Mouse (Mus musculus): Measurements from ENCODE around the gene Iqcf1. TPM values are rescaled to one million over a fixed set of nuclear protein-coding genes. Genes with fewer than 3 reads are reported as not detected.
A peak's percentile ranks its signal among the peaks of the same experiment; 100 is the strongest.

The Iqcf1 gene
- polyA plus RNA-seq, 1 experiment from 2014 or later = not detected

GRCm38 (mm10) chr9:106469317-106469716, 30.4 kb upstream of the Iqcf1 start:
- Histone ChIP-seq H3K9me3 (ENCODE audit: control insufficient read depth) (no peaks in the 10 kb centered on the region), H3K4me2 (replicated peaks; ENCODE audit: low read depth) (no peak overlapping the region), H3K27me3 (replicated peaks; ENCODE audit: control insufficient read depth, insufficient read depth, low read length) (peaks cover 19% of the 10 kb centered on the region; the same call in 1 of the 2 replicates), H3K4me1 (replicated peaks; ENCODE audit: control insufficient read depth, insufficient read depth, low read length) (no peaks in the 10 kb centered on the region; the same call in 1 of the 2 replicates), H3K27ac (ENCODE audit: low read depth, low read length) (no peak overlapping the region), H3K36me3 (ENCODE audit: control insufficient read depth, insufficient read depth) (no peaks in the 10 kb centered on the region; the same call in 1 of the 2 replicates), H3K9ac (ENCODE audit: low read depth, low read length) (no peak overlapping the region), H3K4me3 (ENCODE audit: low read depth, low read length) (no peak overlapping the region)
- ATAC-seq = no peak
- 0 out of 2 replicates have a peak, but pooled peaks have one; percentile 16 for TF ChIP-seq CTCF (IDR thresholded peaks at IDR 0.05; ENCODE audit: low read depth)
- 62% methylated on average over 6 of the region's 6 CpGs for WGBS

DNA sequence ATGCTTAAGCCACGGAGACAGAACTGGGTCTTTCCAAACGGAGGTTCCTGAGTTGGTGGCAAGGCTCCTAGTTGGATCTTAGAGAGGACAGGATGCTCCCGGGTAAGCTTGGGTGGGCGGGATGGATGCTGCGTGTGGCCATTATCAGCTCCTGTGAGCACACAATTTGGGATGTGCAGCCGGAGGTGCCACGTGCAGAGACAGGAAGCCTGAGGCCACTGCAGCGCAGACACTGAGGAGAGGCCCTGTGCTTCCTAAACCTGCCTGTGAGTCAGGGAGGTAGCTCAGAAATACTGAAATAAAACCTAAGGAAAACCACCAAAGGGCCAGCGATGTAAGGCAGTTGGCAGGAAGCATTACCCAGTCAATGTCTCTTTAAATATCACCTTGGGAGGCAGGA, 30.0 kb upstream of the Iqcf1 start:
- TF ChIP-seq CTCF (IDR thresholded peaks at IDR 0.05; ENCODE audit: low read depth) = no peak
- no peak overlapping the region for H3K9ac ChIP-seq (ENCODE audit: low read depth, low read length)
- no peak for ATAC-seq
- 77% methylated on average over 9 of the region's 9 CpGs for WGBS
- H3K9me3 ChIP-seq (ENCODE audit: control insufficient read depth) = no peaks in the 10 kb centered on the region
- H3K4me2 ChIP-seq (replicated peaks; ENCODE audit: low read depth) = no peak overlapping the region
- H3K27me3 ChIP-seq (replicated peaks; ENCODE audit: control insufficient read depth, insufficient read depth, low read length) = peaks cover 14% of the 10 kb centered on the region; the same call in 1 of the 2 replicates
- H3K4me3 ChIP-seq (ENCODE audit: low read depth, low read length) = no peak overlapping the region
- no peaks in the 10 kb centered on the region; the same call in 1 of the 2 replicates for H3K36me3 ChIP-seq (ENCODE audit: control insufficient read depth, insufficient read depth)
- H3K4me1 ChIP-seq (replicated peaks; ENCODE audit: control insufficient read depth, insufficient read depth, low read length) = no peaks in the 10 kb centered on the region; the same call in 1 of the 2 replicates
- H3K27ac ChIP-seq (ENCODE audit: low read depth, low read length) = no peak overlapping the region

DNA sequence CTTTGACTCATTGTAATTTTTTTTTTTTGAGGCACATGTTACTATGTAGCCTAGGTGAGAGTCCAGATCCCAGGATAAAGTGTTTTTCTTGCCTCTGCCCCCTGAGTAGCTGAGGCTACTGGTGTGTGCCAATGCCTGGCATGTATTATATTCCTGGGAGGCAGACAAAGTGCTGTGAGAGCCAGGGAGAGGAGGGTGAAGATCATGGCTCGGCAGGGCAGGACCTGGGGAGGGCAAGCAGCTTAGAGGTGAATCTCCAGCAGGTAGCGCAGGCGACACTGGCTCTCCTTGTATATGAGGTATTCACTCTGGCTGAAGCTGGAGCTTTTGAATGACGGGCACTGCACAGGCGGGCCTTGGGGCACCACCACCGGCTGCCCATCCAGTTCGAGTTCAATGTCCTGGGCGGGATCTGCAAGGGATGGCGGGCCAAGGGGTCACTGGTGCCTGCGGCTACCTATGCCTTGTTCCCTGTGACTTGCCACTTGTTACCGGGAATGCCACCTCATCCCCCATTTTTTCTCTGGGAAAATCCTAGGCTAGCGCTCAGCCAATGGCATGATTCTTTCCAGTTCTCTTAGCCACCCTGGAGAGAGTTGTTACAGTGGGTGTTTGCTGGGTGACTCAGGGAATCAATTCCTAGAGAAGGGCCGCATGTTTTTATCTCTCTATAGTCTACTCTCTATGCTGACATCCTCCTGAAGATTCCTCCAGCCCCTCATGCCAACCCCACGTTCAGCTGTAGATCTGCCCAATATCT, 28.6 kb upstream of the Iqcf1 start:
- Histone ChIP-seq H3K27me3 (replicated peaks; ENCODE audit: control insufficient read depth, insufficient read depth, low read length) (peaks cover under 1% of the 10 kb centered on the region; the same call in 1 of the 2 replicates), H3K4me1 (replicated peaks; ENCODE audit: control insufficient read depth, insufficient read depth, low read length) (peaks cover 5% of the 10 kb centered on the region), H3K27ac (ENCODE audit: low read depth, low read length) (no peak overlapping the region), H3K4me2 (replicated peaks; ENCODE audit: low read depth) (peak overlapping the region; percentile 50; the same call in 1 of the 2 replicates), H3K9ac (ENCODE audit: low read depth, low read length) (no peak overlapping the region), H3K9me3 (ENCODE audit: control insufficient read depth) (no peaks in the 10 kb centered on the region), H3K36me3 (ENCODE audit: control insufficient read depth, insufficient read depth) (no peaks in the 10 kb centered on the region; the same call in 1 of the 2 replicates), H3K4me3 (ENCODE audit: low read depth, low read length) (no peak overlapping the region)
- no peak for ATAC-seq
- TF ChIP-seq CTCF (IDR thresholded peaks at IDR 0.05; ENCODE audit: low read depth) = no peak
- 74% methylated on average over 14 of the region's 14 CpGs for WGBS

GRCm38 (mm10) chr9:106471892-106472291, 27.9 kb upstream of the Iqcf1 start:
- H3K9ac ChIP-seq (ENCODE audit: low read depth, low read length) = no peak overlapping the region
- 25% methylated on average over 5 of the region's 5 CpGs for WGBS
- no peak overlapping the region for H3K27ac ChIP-seq (ENCODE audit: low read depth, low read length)
- peaks cover 8% of the 10 kb centered on the region for H3K4me1 ChIP-seq (replicated peaks; ENCODE audit: control insufficient read depth, insufficient read depth, low read length)
- H3K9me3 ChIP-seq (ENCODE audit: control insufficient read depth) = no peaks in the 10 kb centered on the region
- no peaks in the 10 kb centered on the region; the same call in 1 of the 2 replicates for H3K36me3 ChIP-seq (ENCODE audit: control insufficient read depth, insufficient read depth)
- no peak; the same call in 1 of the 2 replicates for ATAC-seq
- no peak; the same call in 1 of the 2 replicates for TF ChIP-seq CTCF (IDR thresholded peaks at IDR 0.05; ENCODE audit: low read depth)
- peak overlapping the region; percentile 50; the same call in 1 of the 2 replicates for H3K4me2 ChIP-seq (replicated peaks; ENCODE audit: low read depth)
- H3K27me3 ChIP-seq (replicated peaks; ENCODE audit: control insufficient read depth, insufficient read depth, low read length) = no peaks in the 10 kb centered on the region
- no peak overlapping the region for H3K4me3 ChIP-seq (ENCODE audit: low read depth, low read length)

- H3K4me1 ChIP-seq (replicated peaks; ENCODE audit: control insufficient read depth, insufficient read depth, low read length) = peaks cover 8% of the 10 kb centered on the region
- ATAC-seq = no peak
- no peaks in the 10 kb centered on the region; the same call in 1 of the 2 replicates for H3K36me3 ChIP-seq (ENCODE audit: control insufficient read depth, insufficient read depth)
- WGBS = 47% methylated on average over 4 of the region's 4 CpGs
- H3K9me3 ChIP-seq (ENCODE audit: control insufficient read depth) = no peaks in the 10 kb centered on the region
- H3K9ac ChIP-seq (ENCODE audit: low read depth, low read length) = no peak overlapping the region
- no peaks in the 10 kb centered on the region for H3K27me3 ChIP-seq (replicated peaks; ENCODE audit: control insufficient read depth, insufficient read depth, low read length)
- peak overlapping the region; percentile 24; the same call in 1 of the 2 replicates for H3K27ac ChIP-seq (ENCODE audit: low read depth, low read length)
- H3K4me2 ChIP-seq (replicated peaks; ENCODE audit: low read depth) = no peak overlapping the region
- TF ChIP-seq CTCF (IDR thresholded peaks at IDR 0.05; ENCODE audit: low read depth) = no peak
- no peak overlapping the region for H3K4me3 ChIP-seq (ENCODE audit: low read depth, low read length)
Measured at GRCm38 (mm10) chr9:106472321-106472720, 27.4 kb upstream of the Iqcf1 start.

- no peak for TF ChIP-seq CTCF (IDR thresholded peaks at IDR 0.05; ENCODE audit: low read depth)
- peaks cover 8% of the 10 kb centered on the region for H3K4me1 ChIP-seq (replicated peaks; ENCODE audit: control insufficient read depth, insufficient read depth, low read length)
- 79% methylated on average over 16 of the region's 16 CpGs for WGBS
- no peaks in the 10 kb centered on the region; the same call in 1 of the 2 replicates for H3K36me3 ChIP-seq (ENCODE audit: control insufficient read depth, insufficient read depth)
- no peak for ATAC-seq
- H3K9me3 ChIP-seq (ENCODE audit: control insufficient read depth) = no peaks in the 10 kb centered on the region
- no peaks in the 10 kb centered on the region for H3K27me3 ChIP-seq (replicated peaks; ENCODE audit: control insufficient read depth, insufficient read depth, low read length)
- H3K9ac ChIP-seq (ENCODE audit: low read depth, low read length) = no peak overlapping the region
- no peak overlapping the region for H3K4me3 ChIP-seq (ENCODE audit: low read depth, low read length)
- H3K27ac ChIP-seq (ENCODE audit: low read depth, low read length) = no peak overlapping the region
- no peak overlapping the region for H3K4me2 ChIP-seq (replicated peaks; ENCODE audit: low read depth)
Measured at GRCm38 (mm10) chr9:106473081-106473752, 26.6 kb upstream of the Iqcf1 start.

Measured in intestine, postnatal 0 days (tissue).